Mouse (Mus musculus): ENCODE results near the gene Ghitm. TPM values are rescaled to one million over a fixed set of nuclear protein-coding genes. Genes with fewer than 3 reads are reported as not detected.

Gene Ghitm
- 157 and 197 TPM in 2 replicates for polyA plus RNA-seq (2014; fragmentation: Nextera tagmentation; extraction: Ambion mirVana)

DNA sequence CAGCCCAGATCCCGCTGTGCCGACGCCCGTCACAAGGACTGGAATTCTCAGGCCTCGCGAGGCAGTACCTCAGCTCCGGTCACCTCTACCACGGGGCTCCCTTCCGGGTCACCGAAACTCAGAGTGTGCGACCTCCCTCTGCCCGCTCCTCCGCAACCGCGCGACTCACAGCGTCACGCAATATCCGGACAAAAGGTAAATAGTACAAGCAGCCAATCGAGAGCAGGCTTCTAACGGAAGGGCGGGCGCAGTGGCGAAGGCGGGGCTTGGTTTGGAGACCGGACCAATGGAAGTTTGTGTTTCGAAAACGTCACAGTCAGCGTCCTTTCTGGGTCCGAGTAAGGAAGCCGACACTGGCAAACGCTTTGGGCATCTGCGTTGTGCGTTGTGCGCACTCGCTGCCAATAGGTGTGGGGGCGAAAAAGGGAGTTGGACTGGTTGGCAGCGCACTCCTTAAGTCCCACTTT lies at the start of gene Ghitm:
Ghitm (minus strand) TSS at position 146 of the 467 bp plus-strand sequence.
- under 1% methylated on average over 38 of the region's 38 CpGs for WGBS
- H3K27ac ChIP-seq (replicated peaks; ENCODE audit: low read depth, low read length): peak within 1 kb of the TSS; percentile 82
- H3K36me3 ChIP-seq (ENCODE audit: control insufficient read depth, insufficient read depth, low read length): peaks cover 24% of the 10 kb centered on the region
- no peaks in the 10 kb centered on the region for H3K27me3 ChIP-seq (ENCODE audit: control insufficient read depth, insufficient read depth, low read length)
- DNase-seq (peak; percentile 98), ATAC-seq (ENCODE audit: low FRiP score, low TSS enrichment) (peak; percentile 99)
- H3K4me3 ChIP-seq (replicated peaks; ENCODE audit: low read depth, low read length): peak within 1 kb of the TSS; percentile 94
- peaks cover 6% of the 10 kb centered on the region for H3K4me1 ChIP-seq (ENCODE audit: control insufficient read depth, insufficient read depth, low read length)
- peak within 1 kb of the TSS; percentile 62 for H3K4me2 ChIP-seq (ENCODE audit: low read length)
- H3K9ac ChIP-seq (replicated peaks; ENCODE audit: low read length): peak within 1 kb of the TSS; percentile 84
- H3K9me3 ChIP-seq (ENCODE audit: control insufficient read depth, low read length): no peaks in the 10 kb centered on the region

- no peak for DNase-seq
- WGBS: 92% methylated on average over 2 of the region's 2 CpGs
Observed at GRCm38 (mm10) chr14:37184871-37185270, 49.8 kb upstream of the Ghitm start.

GRCm38 (mm10) chr14:37174484-37174883 lies 39.4 kb upstream of the Ghitm start:
- ATAC-seq (ENCODE audit: low FRiP score, low TSS enrichment) (no peak), DNase-seq (peak; percentile 11)
- Histone ChIP-seq H3K4me1 (ENCODE audit: control insufficient read depth, insufficient read depth, low read length) (no peaks in the 10 kb centered on the region), H3K9ac (replicated peaks; ENCODE audit: low read length) (no peak overlapping the region), H3K9me3 (ENCODE audit: control insufficient read depth, low read length) (no peaks in the 10 kb centered on the region), H3K27ac (replicated peaks; ENCODE audit: low read depth, low read length) (no peak overlapping the region), H3K36me3 (ENCODE audit: control insufficient read depth, insufficient read depth, low read length) (no peaks in the 10 kb centered on the region), H3K4me3 (replicated peaks; ENCODE audit: low read depth, low read length) (no peak overlapping the region), H3K4me2 (ENCODE audit: low read length) (no peak overlapping the region), H3K27me3 (ENCODE audit: control insufficient read depth, insufficient read depth, low read length) (no peaks in the 10 kb centered on the region)
- 86% methylated on average over 3 of the region's 3 CpGs for WGBS

More at GRCm38 (mm10) chr14:37184871-37185270, 49.8 kb upstream of the Ghitm start:
- no peak for ATAC-seq (ENCODE audit: low FRiP score, low TSS enrichment)
- no peaks in the 10 kb centered on the region for H3K4me1 ChIP-seq (ENCODE audit: control insufficient read depth, insufficient read depth, low read length)
- H3K27me3 ChIP-seq (ENCODE audit: control insufficient read depth, insufficient read depth, low read length): no peaks in the 10 kb centered on the region
- H3K4me3 ChIP-seq (replicated peaks; ENCODE audit: low read depth, low read length): no peak overlapping the region
- no peak overlapping the region for H3K4me2 ChIP-seq (ENCODE audit: low read length)
- H3K9ac ChIP-seq (replicated peaks; ENCODE audit: low read length): no peak overlapping the region
- H3K36me3 ChIP-seq (ENCODE audit: control insufficient read depth, insufficient read depth, low read length): no peaks in the 10 kb centered on the region
- no peak overlapping the region for H3K27ac ChIP-seq (replicated peaks; ENCODE audit: low read depth, low read length)
- no peaks in the 10 kb centered on the region for H3K9me3 ChIP-seq (ENCODE audit: control insufficient read depth, low read length)

DNA sequence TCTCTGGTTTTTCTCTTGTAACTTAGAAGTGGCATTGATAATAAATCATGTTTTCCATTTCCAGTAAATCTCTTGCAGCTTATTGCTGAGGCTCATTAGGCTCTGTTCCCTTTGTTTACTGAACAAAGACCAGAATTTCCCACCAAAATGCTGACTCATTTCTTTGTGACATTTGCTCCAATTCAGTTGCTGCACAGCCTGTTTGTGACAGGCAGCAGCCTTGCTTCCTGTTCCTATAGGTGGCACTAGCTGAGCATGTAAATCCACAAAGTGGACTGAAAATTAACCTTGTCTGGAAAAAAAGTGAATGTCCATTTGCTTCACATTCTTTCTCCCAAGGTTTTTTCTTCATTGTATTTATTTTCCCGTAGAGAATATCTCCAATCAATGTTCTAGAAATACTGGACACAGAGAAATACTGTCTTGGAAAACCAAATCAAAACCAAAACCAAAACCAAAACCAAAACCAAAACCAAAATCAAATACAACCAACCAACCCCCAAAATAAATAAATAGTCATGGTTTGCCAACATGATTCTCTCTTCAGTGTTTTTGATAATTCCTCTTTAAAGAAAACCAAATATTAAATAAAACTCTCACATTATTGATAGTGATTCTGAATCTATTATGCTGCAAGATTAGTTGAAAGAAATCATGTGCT lies 30.3 kb upstream of the Ghitm start:
- Histone ChIP-seq H3K9me3 (ENCODE audit: control insufficient read depth, low read length) (no peaks in the 10 kb centered on the region), H3K36me3 (ENCODE audit: control insufficient read depth, insufficient read depth, low read length) (no peaks in the 10 kb centered on the region), H3K27ac (replicated peaks; ENCODE audit: low read depth, low read length) (no peak overlapping the region), H3K4me3 (replicated peaks; ENCODE audit: low read depth, low read length) (no peak overlapping the region), H3K9ac (replicated peaks; ENCODE audit: low read length) (no peak overlapping the region), H3K27me3 (ENCODE audit: control insufficient read depth, insufficient read depth, low read length) (no peaks in the 10 kb centered on the region), H3K4me2 (ENCODE audit: low read length) (no peak overlapping the region), H3K4me1 (ENCODE audit: control insufficient read depth, insufficient read depth, low read length) (no peaks in the 10 kb centered on the region)
- peak; percentile 79 for DNase-seq
- ATAC-seq (ENCODE audit: low FRiP score, low TSS enrichment): no peak
- 84% methylated on average over 1 of the region's 1 CpGs for WGBS

- Histone ChIP-seq H3K4me2 (ENCODE audit: low read length) (no peak overlapping the region), H3K27me3 (ENCODE audit: control insufficient read depth, insufficient read depth, low read length) (no peaks in the 10 kb centered on the region), H3K36me3 (ENCODE audit: control insufficient read depth, insufficient read depth, low read length) (no peaks in the 10 kb centered on the region), H3K4me1 (ENCODE audit: control insufficient read depth, insufficient read depth, low read length) (no peaks in the 10 kb centered on the region), H3K9ac (replicated peaks; ENCODE audit: low read length) (no peak overlapping the region), H3K4me3 (replicated peaks; ENCODE audit: low read depth, low read length) (no peak overlapping the region), H3K9me3 (ENCODE audit: control insufficient read depth, low read length) (no peaks in the 10 kb centered on the region), H3K27ac (replicated peaks; ENCODE audit: low read depth, low read length) (no peak overlapping the region)
- WGBS: 75% methylated on average over 4 of the region's 4 CpGs
- ATAC-seq (ENCODE audit: low FRiP score, low TSS enrichment): no peak
- DNase-seq: peak; percentile 20
Observed at GRCm38 (mm10) chr14:37164392-37165032, 29.4 kb upstream of the Ghitm start.

GRCm38 (mm10) chr14:37163277-37163956 lies 28.3 kb upstream of the Ghitm start:
- Histone ChIP-seq H3K4me2 (ENCODE audit: low read length) (no peak overlapping the region), H3K9ac (replicated peaks; ENCODE audit: low read length) (no peak overlapping the region), H3K27ac (replicated peaks; ENCODE audit: low read depth, low read length) (no peak overlapping the region), H3K27me3 (ENCODE audit: control insufficient read depth, insufficient read depth, low read length) (no peaks in the 10 kb centered on the region), H3K9me3 (ENCODE audit: control insufficient read depth, low read length) (no peaks in the 10 kb centered on the region), H3K4me1 (ENCODE audit: control insufficient read depth, insufficient read depth, low read length) (no peaks in the 10 kb centered on the region), H3K4me3 (replicated peaks; ENCODE audit: low read depth, low read length) (no peak overlapping the region), H3K36me3 (ENCODE audit: control insufficient read depth, insufficient read depth, low read length) (no peaks in the 10 kb centered on the region)
- ATAC-seq (ENCODE audit: low FRiP score, low TSS enrichment) (no peak), DNase-seq (no peak)
- 87% methylated on average over 4 of the region's 4 CpGs for WGBS

DNA sequence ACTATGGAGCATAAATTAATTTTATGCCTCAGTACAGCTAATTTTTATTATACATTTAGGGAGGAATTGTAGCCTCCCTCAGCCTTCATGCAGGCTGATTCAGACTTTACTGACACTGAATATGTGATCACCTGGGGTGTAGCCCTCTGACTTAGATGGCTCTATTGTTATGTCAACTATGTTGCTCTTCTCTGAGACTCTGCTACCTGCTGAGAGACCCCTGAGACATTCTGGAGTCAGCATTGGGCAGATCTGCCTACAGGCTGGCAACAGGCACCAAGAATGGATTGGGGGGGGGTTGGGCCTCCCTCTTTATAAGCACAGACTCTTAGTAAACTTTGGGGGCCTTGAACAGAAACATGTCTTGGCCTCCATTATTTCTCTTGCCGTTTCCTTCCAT lies 19.3 kb upstream of the Ghitm start:
- H3K4me2 ChIP-seq (ENCODE audit: low read length): no peak overlapping the region
- no peak for ATAC-seq (ENCODE audit: low FRiP score, low TSS enrichment)
- no peak overlapping the region for H3K27ac ChIP-seq (replicated peaks; ENCODE audit: low read depth, low read length)
- no peak overlapping the region for H3K9ac ChIP-seq (replicated peaks; ENCODE audit: low read length)
- 87% methylated on average over 1 of the region's 1 CpGs for WGBS
- no peaks in the 10 kb centered on the region for H3K9me3 ChIP-seq (ENCODE audit: control insufficient read depth, low read length)
- no peaks in the 10 kb centered on the region for H3K4me1 ChIP-seq (ENCODE audit: control insufficient read depth, insufficient read depth, low read length)
- no peaks in the 10 kb centered on the region for H3K27me3 ChIP-seq (ENCODE audit: control insufficient read depth, insufficient read depth, low read length)
- no peaks in the 10 kb centered on the region for H3K36me3 ChIP-seq (ENCODE audit: control insufficient read depth, insufficient read depth, low read length)
- no peak overlapping the region for H3K4me3 ChIP-seq (replicated peaks; ENCODE audit: low read depth, low read length)
- no peak for DNase-seq

DNA sequence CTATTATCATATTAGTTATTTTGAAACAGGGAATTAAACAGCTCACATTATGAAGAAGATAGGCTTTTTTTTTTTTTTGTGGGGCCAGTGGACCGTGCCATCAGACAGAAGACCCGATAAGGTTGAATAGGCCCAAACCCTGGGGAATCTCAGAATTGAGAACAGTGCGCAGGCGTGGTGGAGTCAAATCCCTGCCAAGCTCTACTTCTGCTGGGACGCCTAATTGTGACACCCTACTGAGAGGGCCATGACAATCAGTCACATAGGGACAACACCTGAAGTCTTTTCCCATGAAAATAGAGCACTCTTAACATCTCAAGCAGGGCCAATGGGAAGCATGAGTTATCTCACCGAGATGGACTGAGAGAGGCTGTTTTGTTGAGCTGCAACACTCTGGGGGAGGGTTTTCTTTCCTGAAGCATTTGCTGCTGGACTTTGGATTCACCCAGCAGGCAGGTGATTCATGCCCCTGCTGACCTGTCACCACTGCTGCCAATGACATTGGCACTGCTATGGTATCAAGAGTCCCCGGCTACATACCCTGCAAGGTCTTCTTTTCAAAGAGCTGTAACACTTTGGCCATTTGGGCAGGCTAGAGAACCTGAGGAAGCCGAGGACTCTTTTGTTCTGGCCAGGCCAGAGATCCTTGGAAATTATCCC lies 4.1 kb upstream of the Ghitm start:
- 34% methylated on average over 8 of the region's 8 CpGs for WGBS
- H3K27me3 ChIP-seq (ENCODE audit: control insufficient read depth, insufficient read depth, low read length): no peaks in the 10 kb centered on the region
- H3K4me2 ChIP-seq (ENCODE audit: low read length): no peak overlapping the region
- DNase-seq (no peak), ATAC-seq (ENCODE audit: low FRiP score, low TSS enrichment) (no peak)
- no peaks in the 10 kb centered on the region for H3K9me3 ChIP-seq (ENCODE audit: control insufficient read depth, low read length)
- H3K4me1 ChIP-seq (ENCODE audit: control insufficient read depth, insufficient read depth, low read length): peaks cover 2% of the 10 kb centered on the region
- H3K36me3 ChIP-seq (ENCODE audit: control insufficient read depth, insufficient read depth, low read length): no peaks in the 10 kb centered on the region
- H3K27ac ChIP-seq (replicated peaks; ENCODE audit: low read depth, low read length): no peak overlapping the region
- H3K9ac ChIP-seq (replicated peaks; ENCODE audit: low read length): no peak overlapping the region
- H3K4me3 ChIP-seq (replicated peaks; ENCODE audit: low read depth, low read length): no peak overlapping the region

Data from midbrain, embryonic 14.5 days (tissue).